Comparison of ENCODE assay signal across 20 mouse cellular contexts in the genomic region with DNA sequence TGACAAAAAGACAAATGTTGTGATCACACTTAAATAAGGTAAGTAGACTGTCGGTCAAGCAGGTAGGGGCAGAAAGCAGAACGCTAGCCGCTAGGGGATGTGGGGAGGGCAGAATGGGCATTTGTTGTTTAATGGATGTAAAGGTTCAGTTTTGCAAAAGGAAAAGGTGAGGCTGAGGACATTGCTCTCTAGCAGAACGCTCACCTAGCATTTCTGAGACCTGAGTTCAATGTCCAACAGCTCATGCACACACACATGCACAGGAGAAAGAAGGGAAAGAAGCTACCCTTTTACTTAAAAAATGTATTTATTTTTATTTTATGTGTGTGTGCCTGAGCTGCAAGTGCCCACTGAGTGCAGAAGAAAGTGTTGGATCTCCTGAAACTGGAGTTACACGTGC.
"Had no signal": no experiment of that assay in that cellular context is flagged by ENCODE, and none has a peak within 500 bp of the region (broad histone marks: within the 10 kb centered on the region; RNA-seq: fewer than 3 reads in every experiment).

No protein-coding gene starts in this region.

- H3K27ac ChIP-seq: limb, embryonic 10.5 days; limb, embryonic 13.5 days; liver, embryonic 14.5 days; macrophage; midbrain, embryonic 12.5 days; midbrain, embryonic 15.5 days; neural tube, embryonic 12.5 days; neural tube, embryonic 15.5 days; stomach, embryonic 15.5 days had no signal

- DNase-seq: kidney, postnatal 25 days; liver, postnatal 0 days; lung, embryonic 14.5 days; right cerebral cortex, adult 18-20 months; right cerebral cortex, postnatal 14 days; right cerebral cortex, postnatal 4 days; spleen, adult 18-20 months; thymus, postnatal 25 days had no signal

- H3K27me3 ChIP-seq: midbrain, embryonic 12.5 days; midbrain, embryonic 15.5 days; neural tube, embryonic 12.5 days; neural tube, embryonic 15.5 days; stomach, embryonic 15.5 days had no signal

- H3K4me1 ChIP-seq: midbrain, embryonic 12.5 days; neural tube, embryonic 12.5 days; stomach, embryonic 15.5 days had no signal

- H3K36me3 ChIP-seq: limb, embryonic 10.5 days; limb, embryonic 13.5 days; midbrain, embryonic 12.5 days; midbrain, embryonic 15.5 days; neural tube, embryonic 12.5 days; neural tube, embryonic 15.5 days; stomach, embryonic 15.5 days had no signal

- H3K4me3 ChIP-seq: limb, embryonic 10.5 days; limb, embryonic 13.5 days; midbrain, embryonic 12.5 days; midbrain, embryonic 15.5 days; neural tube, embryonic 12.5 days; neural tube, embryonic 15.5 days; stomach, embryonic 15.5 days had no signal

- H3K9me3 ChIP-seq: limb, embryonic 10.5 days; limb, embryonic 13.5 days; midbrain, embryonic 12.5 days; midbrain, embryonic 15.5 days; neural tube, embryonic 12.5 days; neural tube, embryonic 15.5 days; stomach, embryonic 15.5 days had no signal

- H3K9ac ChIP-seq: limb, embryonic 13.5 days; liver, embryonic 14.5 days; liver, postnatal 0 days; lung, embryonic 14.5 days; midbrain, embryonic 12.5 days; midbrain, embryonic 15.5 days; neural tube, embryonic 12.5 days; neural tube, embryonic 15.5 days; stomach, embryonic 15.5 days had no signal

- H3K4me2 ChIP-seq: limb, embryonic 13.5 days; liver, embryonic 11.5 days; lung, embryonic 14.5 days; midbrain, embryonic 12.5 days; midbrain, embryonic 15.5 days; neural tube, embryonic 12.5 days; neural tube, embryonic 15.5 days; stomach, embryonic 15.5 days had no signal

- ATAC-seq: intestine, postnatal 0 days; liver, postnatal 0 days; lung, postnatal 0 days; midbrain, embryonic 15.5 days had no signal
